Mouse (Mus musculus) brain, adult 2 months (tissue): ENCODE results near the gene Simc1.

Experiments used
- DNase-seq: peaks from one replicate; pipeline ENCODE4 v3.0.0; 2011; ENCODE audit warnings: low read depth, low spot score

Gene Simc1

GRCm38 (mm10) chr13:54585831-54586230 is 82.3 kb downstream of the Simc1 start:
- DNase-seq: no peak

GRCm38 (mm10) chr13:54589414-54589995 is 85.9 kb downstream of the Simc1 start:
- DNase-seq: no peak

- DNase-seq: peak; percentile 99
These were observed 86.7 kb downstream of the Simc1 start, which contains the start of the genes Nop16 and Higd2a for GRCm38 (mm10) chr13:54589996-54590951. Gene Nop16 (minus strand): TSS chr13:54590090. Gene Higd2a (plus strand): TSS chr13:54590207.

GRCm38 (mm10) chr13:54591776-54592356 is 88.3 kb downstream of the Simc1 start:
- no peak for DNase-seq

- DNase-seq: no peak
These were observed 90.0 kb downstream of the Simc1 start for GRCm38 (mm10) chr13:54593617-54594016.

GRCm38 (mm10) chr13:54596107-54596690 is 92.6 kb downstream of the Simc1 start:
- DNase-seq: no peak

GRCm38 (mm10) chr13:54596870-54597269 is 93.3 kb downstream of the Simc1 start:
- no peak for DNase-seq

GRCm38 (mm10) chr13:54598622-54599143 is 95.1 kb downstream of the Simc1 start:
- DNase-seq: peak; percentile 48
